In genomic region chr14:48222051-48222450, GRCm38 (mm10) we compare ENCODE assay signal across 22 mouse cellular contexts.
A peak's percentile ranks its signal among the peaks of the same experiment; 100 is the strongest.
DNase-seq lines count a peak whose midpoint lies in the region; ATAC-seq and TF ChIP-seq lines count a peak whose summit lies in the region.
"Had no signal": no experiment of that assay in that cellular context is flagged by ENCODE, and none has a peak within 500 bp of the region (broad histone marks: within the 10 kb centered on the region; RNA-seq: fewer than 3 reads in every experiment).

No protein-coding gene starts in this region.

- H3K9me3 ChIP-seq in lung, postnatal 0 days (ENCODE audit: low read length) = no peaks in the 10 kb centered on the region
- H3K9me3 ChIP-seq: G1E had no signal

- no peak for TF ChIP-seq EP300 in lung, postnatal 0 days (IDR thresholded peaks at IDR 0.05)

- 76% methylated on average over 9 of the region's 9 CpGs for WGBS in lung, postnatal 0 days

- TF ChIP-seq CTCF in lung, postnatal 0 days (IDR thresholded peaks at IDR 0.05) = no peak

- H3K27me3 ChIP-seq in lung, postnatal 0 days (replicated peaks; ENCODE audit: insufficient read depth, low read length) = no peaks in the 10 kb centered on the region
- H3K27me3 ChIP-seq: CH12.LX, Patski had no signal

- H3K4me3 ChIP-seq in lung, postnatal 0 days (ENCODE audit: low read depth, low read length) = no peak overlapping the region

- H3K27ac ChIP-seq in lung, postnatal 0 days (ENCODE audit: low read length) = no peak overlapping the region

- no peaks in the 10 kb centered on the region for H3K36me3 ChIP-seq in lung, postnatal 0 days (ENCODE audit: insufficient read depth, low read length)
- H3K36me3 ChIP-seq: G1E had no signal

- peak; percentile 52 for DNase-seq in heart, adult 11 months
- DNase-seq in heart, adult 9 months (ENCODE audit: low spot score in 2 of 2) = no peak
- DNase-seq in lung, postnatal 0 days (ENCODE audit: low spot score) = peak; percentile 18
- no peak for DNase-seq in lung, postnatal 4 days
- DNase-seq in adrenal gland, postnatal 36 days = no peak
- DNase-seq in left cerebral cortex, postnatal 10 days (ENCODE audit: extremely low spot score in 1 of 2, low spot score in 2 of 2) = no peak
- DNase-seq: adrenal gland, adult 2 months; adrenal gland, adult 8-10 months; adrenal gland, postnatal 10 days; adrenal gland, postnatal 14 days; adrenal gland, postnatal 25 days; B cell, adult 2 months; cerebellum, adult 11 months; cerebellum, adult 11-12 months; cerebellum, adult 18-20 months had no signal

- no peaks in the 10 kb centered on the region; the same call in 1 of the 2 replicates for H3K4me1 ChIP-seq in lung, postnatal 0 days (ENCODE audit: insufficient read depth, low read depth, low read length)

- H3K9ac ChIP-seq in lung, postnatal 0 days (replicated peaks; ENCODE audit: low read depth) = no peak overlapping the region

- no peak for ATAC-seq in lung, postnatal 0 days
- ATAC-seq in granulocyte monocyte progenitor cell, adult 5-6 weeks (replicated peaks; ENCODE audit: poor library complexity, severe bottlenecking) = peak; percentile 59
- peak; percentile 39 for ATAC-seq in megakaryocyte progenitor cell, adult 5-6 weeks (replicated peaks; ENCODE audit: poor library complexity)
- ATAC-seq: activated CD4-positive, CD25-positive, alpha-beta regulatory T cell, adult 4 months; CD4-positive, CD25-positive, alpha-beta regulatory T cell, adult 4 months; Patski had no signal

- H3K4me2 ChIP-seq in lung, postnatal 0 days (replicated peaks; ENCODE audit: low read depth, low read length) = no peak overlapping the region

- intact Hi-C loops in left cerebral cortex, postnatal 10 days (cut with DNase I) = loop anchor here (10.0 kb wide), 1 partner anchor 123 kb away; no protein-coding TSS in a partner anchor

Comparison
In these comparisons a context has a peak if more than half of its experiments do, and no peak if none do; other contexts are left out.
1. DNase-seq: peak in heart, adult 11 months (single experiment) and lung, postnatal 0 days (single experiment); none in heart, adult 9 months (0 of 2), lung, postnatal 4 days (0 of 2), adrenal gland, postnatal 36 days (0 of 2) and left cerebral cortex, postnatal 10 days (0 of 2).